Mouse (Mus musculus): ENCODE results near the gene Gkap1. TPM values are rescaled to one million over a fixed set of nuclear protein-coding genes. Genes with fewer than 3 reads are reported as not detected.
A peak's percentile ranks its signal among the peaks of the same experiment; 100 is the strongest.

Gene Gkap1
- polyA plus RNA-seq, 1 experiment from 2014 or later: 14.8 TPM

DNA sequence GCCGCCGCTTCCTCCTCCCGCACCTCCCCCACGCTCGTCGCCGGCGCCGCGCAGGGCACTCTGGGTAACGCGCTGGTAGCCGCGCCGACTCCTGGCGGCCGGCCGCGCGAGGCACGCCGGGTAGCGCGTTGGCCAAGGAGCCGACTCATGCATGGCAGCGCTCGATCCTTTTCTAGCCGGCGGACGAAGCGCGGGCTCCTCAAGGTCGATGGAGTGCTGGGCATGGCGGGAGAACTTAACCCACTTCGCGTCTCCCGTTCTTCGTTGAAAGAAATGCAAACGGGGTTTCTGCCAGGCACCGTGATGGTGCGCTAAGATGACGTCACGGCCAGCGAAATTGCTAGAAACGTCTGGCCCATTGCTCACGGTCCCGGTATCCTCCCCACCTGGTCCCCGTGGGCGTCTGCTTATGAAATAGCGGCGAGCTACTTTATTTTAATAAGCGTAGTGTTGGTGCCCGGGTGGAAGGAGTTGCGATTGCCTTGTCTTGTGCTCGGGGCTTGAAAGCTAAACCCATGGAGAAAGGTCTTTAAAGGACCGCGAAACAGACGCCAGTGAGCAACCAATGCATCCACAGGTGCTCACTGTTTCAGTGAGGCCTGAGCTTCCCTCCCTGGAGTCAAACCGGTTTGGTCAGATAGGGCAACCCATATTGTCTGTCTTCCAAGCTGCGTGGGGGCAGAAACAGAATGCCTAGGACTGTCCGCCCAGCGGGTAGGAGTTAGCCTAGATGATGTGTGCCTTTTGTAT, 59.7 kb downstream of the Gkap1 start, which contains the start of gene Ubqln1:
Gene Ubqln1 (minus strand): TSS at position 62 of the 750 bp plus-strand sequence.
- DNase-seq (ENCODE audit: low spot score) (peak; percentile 90), ATAC-seq (ENCODE audit: low FRiP score, low TSS enrichment) (peak; percentile 91)
- H3K4me1 ChIP-seq (replicated peaks; ENCODE audit: control insufficient read depth, insufficient read depth): no peaks in the 10 kb centered on the region; the same call in 1 of the 2 replicates
- TF ChIP-seq CTCF (IDR thresholded peaks at IDR 0.05; ENCODE audit: low read depth): peak; percentile 61
- peak; percentile 44 for TF ChIP-seq EP300 (optimal IDR thresholded peaks at IDR 0.05)
- peak within 1 kb of the TSS; percentile 94 for H3K27ac ChIP-seq (replicated peaks)
- H3K36me3 ChIP-seq (ENCODE audit: control insufficient read depth, insufficient read depth, low read length): no peaks in the 10 kb centered on the region
- H3K4me2 ChIP-seq (replicated peaks; ENCODE audit: low read depth): peak within 1 kb of the TSS; percentile 80
- peak within 1 kb of the TSS; percentile 100 for H3K4me3 ChIP-seq (ENCODE audit: low read depth, low read length)
- no peaks in the 10 kb centered on the region for H3K27me3 ChIP-seq (ENCODE audit: control insufficient read depth, insufficient read depth, low read length)
- peak within 1 kb of the TSS; percentile 98 for H3K9ac ChIP-seq (ENCODE audit: low read length)
- H3K9me3 ChIP-seq (ENCODE audit: control insufficient read depth, low read length): no peaks in the 10 kb centered on the region
- 3% methylated on average over 50 of the region's 62 CpGs for WGBS

DNA sequence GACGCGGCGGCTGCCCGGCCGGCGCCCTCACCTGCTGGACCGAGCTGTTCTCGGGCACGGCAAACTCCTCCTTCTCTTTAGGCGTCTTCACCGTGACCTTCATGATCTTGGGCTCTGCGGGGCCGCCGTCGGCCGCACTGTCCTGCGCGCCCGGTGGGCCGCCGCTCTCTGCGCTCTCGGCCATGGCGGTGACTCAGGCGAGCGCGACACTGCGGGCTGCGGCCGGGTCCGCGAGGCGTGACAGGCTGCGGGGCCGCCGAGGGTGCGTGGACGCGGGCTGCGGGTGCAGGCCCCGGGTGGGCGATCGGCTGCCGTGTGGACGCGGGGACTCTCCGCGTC, 60.3 kb downstream of the Gkap1 start:
- peak overlapping the region; percentile 80 for H3K4me2 ChIP-seq (replicated peaks; ENCODE audit: low read depth)
- WGBS: under 1% methylated on average over 47 of the region's 48 CpGs

DNA sequence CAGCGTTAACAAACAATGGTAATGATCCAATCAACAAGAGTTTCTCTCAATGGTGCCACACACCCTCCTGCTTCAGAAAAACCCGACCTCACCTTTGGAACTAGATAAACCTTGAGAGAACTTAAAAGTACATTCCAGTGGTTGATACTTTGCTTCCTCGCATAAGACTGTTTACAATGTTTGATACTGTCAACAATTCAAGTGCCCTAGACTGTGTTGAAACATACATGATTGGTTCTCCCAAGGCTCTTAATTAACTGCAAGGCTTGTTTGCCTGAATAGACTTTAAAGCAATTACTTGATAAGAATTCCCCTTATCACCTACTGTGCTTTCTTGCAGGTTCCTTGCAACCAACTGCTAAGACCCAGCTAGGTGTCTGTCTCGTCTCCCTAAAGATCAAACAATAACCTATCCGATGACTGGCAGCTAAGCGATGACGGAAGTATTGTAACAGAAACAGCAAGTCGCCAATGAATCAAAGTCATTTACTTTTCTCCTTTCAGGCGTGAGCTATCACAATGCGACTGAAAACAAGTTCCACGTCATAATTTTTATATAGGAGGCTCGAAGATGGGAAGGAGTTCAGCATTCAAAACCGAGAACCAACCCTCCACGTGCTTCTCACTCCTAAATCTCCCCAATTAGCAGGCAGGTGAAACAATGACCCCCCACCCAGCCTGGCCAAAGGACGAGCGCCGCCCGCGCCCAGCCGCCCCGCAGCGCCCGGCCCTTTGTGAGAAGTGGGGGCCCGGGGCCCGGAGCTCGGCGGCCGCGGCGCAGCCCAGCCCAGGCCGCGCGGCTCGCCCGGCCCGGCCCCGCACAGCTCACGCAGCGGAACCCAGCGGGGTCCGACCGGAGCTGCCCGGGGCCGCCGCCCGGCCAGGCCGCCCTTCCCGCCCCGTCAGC, 60.9 kb downstream of the Gkap1 start:
- DNase-seq (ENCODE audit: low spot score): peak; percentile 45
- Histone ChIP-seq H3K9ac (ENCODE audit: low read length) (peak overlapping the region; percentile 98), H3K4me3 (ENCODE audit: low read depth, low read length) (peak overlapping the region; percentile 100), H3K36me3 (ENCODE audit: control insufficient read depth, insufficient read depth, low read length) (no peaks in the 10 kb centered on the region), H3K4me1 (replicated peaks; ENCODE audit: control insufficient read depth, insufficient read depth) (peaks cover 3% of the 10 kb centered on the region; the same call in 1 of the 2 replicates), H3K9me3 (ENCODE audit: control insufficient read depth, low read length) (no peaks in the 10 kb centered on the region), H3K27ac (replicated peaks) (peak overlapping the region; percentile 94), H3K27me3 (ENCODE audit: control insufficient read depth, insufficient read depth, low read length) (no peaks in the 10 kb centered on the region), H3K4me2 (replicated peaks; ENCODE audit: low read depth) (peak overlapping the region; percentile 80)
- 2% methylated on average over 36 of the region's 49 CpGs for WGBS
- no peak for TF ChIP-seq CTCF (IDR thresholded peaks at IDR 0.05; ENCODE audit: low read depth)
- no peak for TF ChIP-seq EP300 (optimal IDR thresholded peaks at IDR 0.05)
- ATAC-seq (ENCODE audit: low FRiP score, low TSS enrichment): peak; percentile 67

More for the DNA sequence above, 60.3 kb downstream of the Gkap1 start:
- TF ChIP-seq EP300 (optimal IDR thresholded peaks at IDR 0.05): no peak
- H3K9ac ChIP-seq (ENCODE audit: low read length): peak overlapping the region; percentile 98
- H3K27ac ChIP-seq (replicated peaks): peak overlapping the region; percentile 94
- peak overlapping the region; percentile 100 for H3K4me3 ChIP-seq (ENCODE audit: low read depth, low read length)
- DNase-seq (ENCODE audit: low spot score): no peak
- no peaks in the 10 kb centered on the region for H3K9me3 ChIP-seq (ENCODE audit: control insufficient read depth, low read length)
- no peaks in the 10 kb centered on the region for H3K36me3 ChIP-seq (ENCODE audit: control insufficient read depth, insufficient read depth, low read length)
- no peaks in the 10 kb centered on the region for H3K27me3 ChIP-seq (ENCODE audit: control insufficient read depth, insufficient read depth, low read length)
- no peaks in the 10 kb centered on the region; the same call in 1 of the 2 replicates for H3K4me1 ChIP-seq (replicated peaks; ENCODE audit: control insufficient read depth, insufficient read depth)
- ATAC-seq (ENCODE audit: low FRiP score, low TSS enrichment): peak; percentile 63

DNA sequence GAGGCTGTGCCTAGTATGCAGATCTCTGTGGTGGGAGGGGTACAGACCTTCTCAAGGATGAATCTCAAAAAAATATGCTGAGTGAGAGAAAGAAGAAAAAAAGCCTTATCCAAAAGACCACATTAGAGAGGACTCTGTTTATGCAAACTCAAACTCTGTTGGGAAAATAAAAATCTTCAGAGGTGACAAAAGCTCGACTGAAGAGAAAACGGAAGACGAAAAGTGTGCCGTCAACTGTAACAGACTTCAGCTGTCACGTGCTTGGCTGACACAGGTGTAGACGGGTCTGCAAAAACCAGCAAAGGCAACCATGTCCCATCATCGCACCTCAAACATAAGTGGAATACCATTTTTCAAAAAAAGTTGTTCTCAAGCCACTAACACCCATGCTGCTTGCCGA, 61.7 kb downstream of the Gkap1 start:
- no peaks in the 10 kb centered on the region for H3K36me3 ChIP-seq (ENCODE audit: control insufficient read depth, insufficient read depth, low read length)
- H3K9ac ChIP-seq (ENCODE audit: low read length): no peak overlapping the region
- no peak overlapping the region for H3K27ac ChIP-seq (replicated peaks)
- WGBS: 40% methylated on average over 8 of the region's 8 CpGs
- H3K4me1 ChIP-seq (replicated peaks; ENCODE audit: control insufficient read depth, insufficient read depth): peaks cover 3% of the 10 kb centered on the region; the same call in 1 of the 2 replicates
- H3K9me3 ChIP-seq (ENCODE audit: control insufficient read depth, low read length): no peaks in the 10 kb centered on the region
- ATAC-seq (ENCODE audit: low FRiP score, low TSS enrichment): no peak
- H3K4me2 ChIP-seq (replicated peaks; ENCODE audit: low read depth): peak overlapping the region; percentile 80
- H3K4me3 ChIP-seq (ENCODE audit: low read depth, low read length): peak overlapping the region; percentile 100
- DNase-seq (ENCODE audit: low spot score): no peak
- TF ChIP-seq CTCF (IDR thresholded peaks at IDR 0.05; ENCODE audit: low read depth) (no peak), EP300 (optimal IDR thresholded peaks at IDR 0.05) (no peak)
- no peaks in the 10 kb centered on the region for H3K27me3 ChIP-seq (ENCODE audit: control insufficient read depth, insufficient read depth, low read length)

DNA sequence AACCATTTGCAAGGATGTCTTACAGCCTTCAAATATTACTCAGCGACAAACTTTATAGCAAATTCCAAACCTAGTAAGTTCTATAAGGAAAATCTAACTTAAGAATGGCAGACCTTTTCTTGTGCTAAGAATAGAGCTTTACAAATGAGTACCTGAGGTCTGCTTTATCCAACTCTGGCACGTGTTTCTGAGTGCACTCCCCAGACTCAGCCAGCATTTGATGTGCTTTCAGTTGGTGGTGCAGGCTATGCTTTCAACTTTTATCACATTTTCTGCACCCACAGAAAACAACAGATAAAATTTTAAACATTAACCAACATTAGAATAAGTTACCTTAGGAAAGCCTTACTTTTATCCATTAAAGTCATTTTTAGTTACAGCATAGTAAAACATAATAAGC, 63.0 kb downstream of the Gkap1 start:
- no peaks in the 10 kb centered on the region for H3K9me3 ChIP-seq (ENCODE audit: control insufficient read depth, low read length)
- no peak overlapping the region for H3K27ac ChIP-seq (replicated peaks)
- ATAC-seq (ENCODE audit: low FRiP score, low TSS enrichment) (no peak), DNase-seq (ENCODE audit: low spot score) (no peak)
- TF ChIP-seq CTCF (IDR thresholded peaks at IDR 0.05; ENCODE audit: low read depth) (no peak), EP300 (optimal IDR thresholded peaks at IDR 0.05) (no peak)
- no peaks in the 10 kb centered on the region for H3K27me3 ChIP-seq (ENCODE audit: control insufficient read depth, insufficient read depth, low read length)
- H3K36me3 ChIP-seq (ENCODE audit: control insufficient read depth, insufficient read depth, low read length): no peaks in the 10 kb centered on the region
- H3K4me3 ChIP-seq (ENCODE audit: low read depth, low read length): no peak overlapping the region
- H3K9ac ChIP-seq (ENCODE audit: low read length): no peak overlapping the region
- no peak overlapping the region for H3K4me2 ChIP-seq (replicated peaks; ENCODE audit: low read depth)
- 58% methylated on average over 2 of the region's 2 CpGs for WGBS
- H3K4me1 ChIP-seq (replicated peaks; ENCODE audit: control insufficient read depth, insufficient read depth): peaks cover 3% of the 10 kb centered on the region; the same call in 1 of the 2 replicates
